Mouse (Mus musculus): Measurements from ENCODE around the gene Tbccd1.
A peak's percentile ranks its signal among the peaks of the same experiment; 100 is the strongest.

The Tbccd1 gene

GRCm38 (mm10) chr16:22856773-22857172 lies 696 bp downstream of the Tbccd1 start:
- peak; percentile 1 for DNase-seq (ENCODE audit: low spot score)

- no peak for DNase-seq (ENCODE audit: low spot score)
Measured at GRCm38 (mm10) chr16:22852709-22853108, 4.8 kb downstream of the Tbccd1 start.

- DNase-seq (ENCODE audit: low spot score): no peak
Measured at GRCm38 (mm10) chr16:22848331-22848730, 9.1 kb downstream of the Tbccd1 start.

GRCm38 (mm10) chr16:22847686-22848085 lies 9.8 kb downstream of the Tbccd1 start:
- DNase-seq (ENCODE audit: low spot score): no peak

GRCm38 (mm10) chr16:22845481-22845880 lies 12.0 kb downstream of the Tbccd1 start:
- no peak for DNase-seq (ENCODE audit: low spot score)

- DNase-seq (ENCODE audit: low spot score): no peak
Measured at GRCm38 (mm10) chr16:22844834-22845233, 12.6 kb downstream of the Tbccd1 start.

- peak; percentile 4 for DNase-seq (ENCODE audit: low spot score)
Measured at GRCm38 (mm10) chr16:22844061-22844801, 13.2 kb downstream of the Tbccd1 start.

- no peak for DNase-seq (ENCODE audit: low spot score)
Measured at GRCm38 (mm10) chr16:22842871-22843270, 14.6 kb downstream of the Tbccd1 start.

- DNase-seq (ENCODE audit: low spot score): no peak
Measured at GRCm38 (mm10) chr16:22839146-22839857, 18.2 kb downstream of the Tbccd1 start.

- no peak for DNase-seq (ENCODE audit: low spot score)
Measured at GRCm38 (mm10) chr16:22832932-22833525, 24.4 kb downstream of the Tbccd1 start.

- no peak for DNase-seq (ENCODE audit: low spot score)
Measured at GRCm38 (mm10) chr16:22820731-22821130, 36.7 kb downstream of the Tbccd1 start.

GRCm38 (mm10) chr16:22811477-22811876 lies 46.0 kb downstream of the Tbccd1 start, which contains the start of gene Crygs:
Gene Crygs, minus strand, starts transcription at chr16:22811577.
- no peak for DNase-seq (ENCODE audit: low spot score)

- DNase-seq (ENCODE audit: low spot score): peak; percentile 32
Measured at GRCm38 (mm10) chr16:22807468-22808070, 49.9 kb downstream of the Tbccd1 start.

GRCm38 (mm10) chr16:22802786-22803185 lies 54.7 kb downstream of the Tbccd1 start:
- no peak for DNase-seq (ENCODE audit: low spot score)

- DNase-seq (ENCODE audit: low spot score): no peak
Measured at GRCm38 (mm10) chr16:22800849-22801109, 56.7 kb downstream of the Tbccd1 start.

- DNase-seq (ENCODE audit: low spot score): no peak
Measured at GRCm38 (mm10) chr16:22800026-22800848, 57.2 kb downstream of the Tbccd1 start.

GRCm38 (mm10) chr16:22798520-22798919 lies 58.9 kb downstream of the Tbccd1 start:
- no peak for DNase-seq (ENCODE audit: low spot score)

GRCm38 (mm10) chr16:22797521-22797920 lies 59.9 kb downstream of the Tbccd1 start:
- DNase-seq (ENCODE audit: low spot score): no peak

GRCm38 (mm10) chr16:22795497-22795896 lies 62.0 kb downstream of the Tbccd1 start:
- no peak for DNase-seq (ENCODE audit: low spot score)

GRCm38 (mm10) chr16:22791235-22791634 lies 66.2 kb downstream of the Tbccd1 start:
- DNase-seq (ENCODE audit: low spot score): no peak

GRCm38 (mm10) chr16:22789908-22790367 lies 67.5 kb downstream of the Tbccd1 start:
- DNase-seq (ENCODE audit: low spot score): no peak

- DNase-seq (ENCODE audit: low spot score): no peak
Measured at GRCm38 (mm10) chr16:22782686-22783085, 74.8 kb downstream of the Tbccd1 start.
